Mouse (Mus musculus) liver, postnatal 0 days (tissue): ENCODE data around the gene Dlgap5. TPM values are rescaled to one million over a fixed set of nuclear protein-coding genes. Genes with fewer than 3 reads are reported as not detected.
A peak's percentile ranks its signal among the peaks of the same experiment; 100 is the strongest.

Experiments used
- ATAC-seq: fragments of 200-750 bp; cut with Nextera tagmentation; 2 replicates; pipeline ENCODE4 v1.8.0; 2017; ENCODE audit warnings: mild to moderate bottlenecking, moderate library complexity
- DNase-seq: peaks from one replicate; pipeline ENCODE4 v3.0.0-alpha.2; 2016
- H3K27ac ChIP-seq: fragments of 300-500 bp; sonication (generic); 2 replicates; pipeline ENCODE4 v1.5.1; 2014; ENCODE audit warnings: antibody characterized with exemption, moderate library complexity, mild to moderate bottlenecking, low read depth
- H3K27me3 ChIP-seq: fragments of 300-500 bp; sonication (generic); 2 replicates; pipeline ENCODE4 v1.6.1; 2014; ENCODE audit warnings: low read length, control low read depth, mixed read lengths; ENCODE audit not compliant: insufficient read depth
- H3K36me3 ChIP-seq: fragments of 300-500 bp; sonication (generic); replicated peaks from 2 replicates; pipeline ENCODE4 v1.6.1; 2014; ENCODE audit warnings: mild to moderate bottlenecking, control low read depth, low read length, moderate library complexity, mixed read lengths; ENCODE audit not compliant: insufficient read depth
- H3K4me1 ChIP-seq: fragments of 300-500 bp; sonication (generic); 2 replicates; pipeline ENCODE4 v1.6.1; 2014; ENCODE audit warnings: antibody characterized with exemption, mild to moderate bottlenecking, control low read depth; ENCODE audit not compliant: insufficient read depth
- H3K4me2 ChIP-seq: fragments of 300-500 bp; sonication (generic); 2 replicates; pipeline ENCODE4 v1.6.1; 2014; ENCODE audit warnings: low read depth, mild to moderate bottlenecking, low read length, moderate library complexity, mixed read lengths
- H3K4me3 ChIP-seq: fragments of 300-500 bp; sonication (generic); 2 replicates; pipeline ENCODE4 v1.5.1; 2014; ENCODE audit warnings: low read depth, low read length
- H3K9ac ChIP-seq: fragments of 300-500 bp; sonication (generic); replicated peaks from 2 replicates; pipeline ENCODE4 v1.6.1; 2014; ENCODE audit warnings: mild to moderate bottlenecking, moderate library complexity
- H3K9me3 ChIP-seq: fragments of 300-500 bp; sonication (generic); 2 replicates; pipeline ENCODE4 v1.6.1; 2016; ENCODE audit warnings: mild to moderate bottlenecking, control low read depth, low read length, mixed read lengths
- CTCF ChIP-seq: sonication (generic); IDR thresholded peaks from 2 replicates; pipeline ENCODE4 v1.5.1; 2016; ENCODE audit warnings: antibody characterized with exemption, low read depth
- EP300 ChIP-seq: IDR thresholded peaks from 2 replicates; pipeline ENCODE4 v1.6.1; 2016; ENCODE audit warnings: antibody characterized with exemption, low read depth, mild to moderate bottlenecking
- WGBS: fragments of 180-500 bp; shearing (Covaris S2); extraction: QIAGEN DNeasy Blood & Tissue Kit; methylation state at CpG from one replicate; pipeline ENCODE4 v1.1.7; 2014; ENCODE audit not compliant: insufficient replicate concordance; 5-methylcytosine and 5-hydroxymethylcytosine counted together
- polyA plus RNA-seq: library from polyadenylated mRNA; unstranded; fragments of >200 nt; fragmentation: Nextera tagmentation; extraction: Ambion mirVana; gene quantifications from 2 replicates; pipeline ENCODE4 v1.2.1, GENCODE M21; 2015

Gene Dlgap5
- polyA plus RNA-seq, 1 experiment from 2014 or later = 16.9 TPM

GRCm38 (mm10) chr14:47432987-47433386 is 14.8 kb upstream of the Dlgap5 start:
- Histone ChIP-seq H3K4me2 (no peak overlapping the region), H3K27me3 (no peaks in the 10 kb centered on the region), H3K9me3 (no peaks in the 10 kb centered on the region), H3K27ac (no peak overlapping the region), H3K9ac (no peak overlapping the region), H3K36me3 (no peaks in the 10 kb centered on the region), H3K4me1 (no peaks in the 10 kb centered on the region), H3K4me3 (no peak overlapping the region)
- no peak for ATAC-seq
- TF ChIP-seq EP300 (no peak), CTCF (peak; percentile 50)
- DNase-seq = no peak

DNA sequence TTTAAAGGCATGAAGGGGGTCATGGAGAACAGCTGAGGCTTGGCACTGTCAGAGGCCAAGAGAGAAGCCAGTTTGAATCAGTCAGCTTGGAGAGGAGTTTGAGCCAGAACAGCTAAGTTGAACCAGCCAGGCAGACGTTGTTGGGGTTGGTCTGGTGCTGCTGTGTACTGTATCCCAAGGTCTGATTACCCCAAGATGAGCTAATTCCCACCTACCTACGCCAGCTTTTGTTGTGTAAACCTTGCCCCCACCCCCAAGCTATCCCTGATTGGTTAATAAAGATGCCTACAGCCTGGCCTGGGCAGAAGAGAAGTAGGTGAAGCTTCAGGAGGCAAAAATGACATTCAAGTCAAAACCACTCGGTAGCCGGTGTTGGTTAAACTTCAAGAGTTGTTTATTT is 4.3 kb upstream of the Dlgap5 start:
- WGBS = 67% methylated on average over 4 of the region's 4 CpGs
- Histone ChIP-seq H3K4me1 (peaks cover 6% of the 10 kb centered on the region), H3K36me3 (no peaks in the 10 kb centered on the region), H3K4me3 (no peak overlapping the region), H3K9ac (no peak overlapping the region), H3K4me2 (no peak overlapping the region), H3K27me3 (no peaks in the 10 kb centered on the region), H3K27ac (no peak overlapping the region), H3K9me3 (no peaks in the 10 kb centered on the region)
- no peak for ATAC-seq
- DNase-seq = no peak
- TF ChIP-seq CTCF = no peak

DNA sequence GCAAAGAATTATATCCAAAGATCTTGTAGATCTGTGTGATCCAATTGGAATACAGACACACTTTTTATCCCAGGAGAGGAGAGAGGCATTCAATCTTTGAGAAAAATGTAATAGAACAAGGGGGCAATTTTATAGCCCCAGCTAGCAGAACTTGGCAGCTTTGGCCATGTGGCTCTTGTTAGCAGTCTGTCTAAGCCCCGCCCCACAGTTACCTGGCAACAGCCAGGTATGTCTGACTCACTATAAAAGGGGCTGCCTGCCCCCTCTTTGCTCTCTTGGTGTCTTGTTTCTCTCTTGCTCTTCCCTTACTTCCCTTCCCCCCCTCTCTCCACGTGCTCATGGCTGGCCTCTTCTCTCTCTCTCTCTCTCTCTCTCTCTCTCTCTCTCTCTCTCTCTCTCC is 3.4 kb upstream of the Dlgap5 start:
- no peaks in the 10 kb centered on the region for H3K9me3 ChIP-seq
- no peak for DNase-seq
- H3K4me2 ChIP-seq = no peak overlapping the region
- no peak overlapping the region for H3K4me3 ChIP-seq
- no peaks in the 10 kb centered on the region for H3K27me3 ChIP-seq
- H3K36me3 ChIP-seq = no peaks in the 10 kb centered on the region
- no peak for ATAC-seq
- TF ChIP-seq CTCF = no peak
- H3K27ac ChIP-seq = no peak overlapping the region
- no peak overlapping the region for H3K9ac ChIP-seq
- 56% methylated on average over 2 of the region's 2 CpGs for WGBS
- peaks cover 14% of the 10 kb centered on the region for H3K4me1 ChIP-seq

GRCm38 (mm10) chr14:47419723-47420276 is 1.6 kb upstream of the Dlgap5 start:
- peaks cover 14% of the 10 kb centered on the region for H3K4me1 ChIP-seq
- no peak overlapping the region for H3K4me2 ChIP-seq
- TF ChIP-seq CTCF (no peak), EP300 (no peak)
- H3K4me3 ChIP-seq = no peak overlapping the region
- no peak for DNase-seq
- no peak for ATAC-seq
- no peaks in the 10 kb centered on the region for H3K27me3 ChIP-seq
- no peak overlapping the region for H3K9ac ChIP-seq
- no peaks in the 10 kb centered on the region for H3K9me3 ChIP-seq
- 90% methylated on average over 24 of the region's 24 CpGs for WGBS
- peaks cover 17% of the 10 kb centered on the region for H3K36me3 ChIP-seq
- H3K27ac ChIP-seq = no peak overlapping the region

DNA sequence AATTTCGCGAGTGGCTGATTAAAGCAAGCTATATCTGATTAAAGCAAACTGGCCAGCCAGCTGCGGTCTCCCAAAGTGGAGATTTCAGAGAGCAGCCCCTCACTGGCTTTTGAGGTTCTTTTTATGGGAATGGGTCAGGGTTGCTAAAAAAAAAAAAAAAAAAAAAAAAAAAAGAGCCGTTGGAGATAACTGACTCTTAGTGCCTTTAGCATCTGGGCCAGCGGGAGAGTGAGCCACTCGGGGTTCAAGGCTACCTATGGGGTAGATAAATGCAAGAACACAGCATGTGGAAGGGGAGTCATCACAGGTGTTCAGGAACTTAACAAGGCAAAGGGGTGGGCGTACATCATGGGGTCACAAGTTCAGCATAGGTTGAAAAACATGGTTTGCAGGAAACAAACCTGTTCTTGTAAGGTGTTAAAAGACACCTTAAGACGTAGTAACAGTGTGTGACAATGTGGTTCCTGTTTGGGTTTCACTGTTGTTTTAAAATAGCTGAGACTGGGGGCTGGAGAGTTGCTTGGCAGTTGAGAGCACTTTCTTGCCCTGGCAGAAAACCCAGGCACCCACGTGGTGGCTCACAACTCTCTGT is 923 bp upstream of the Dlgap5 start:
- WGBS = 76% methylated on average over 9 of the region's 9 CpGs
- Histone ChIP-seq H3K4me2 (peak overlapping the region; percentile 75), H3K4me1 (peaks cover 14% of the 10 kb centered on the region), H3K27ac (peak overlapping the region; percentile 16; the same call in 1 of the 2 replicates), H3K27me3 (no peaks in the 10 kb centered on the region), H3K36me3 (peaks cover 23% of the 10 kb centered on the region), H3K9ac (no peak overlapping the region; the same call in 1 of the 2 replicates), H3K4me3 (no peak overlapping the region), H3K9me3 (no peaks in the 10 kb centered on the region)
- DNase-seq (no peak), ATAC-seq (no peak)
- TF ChIP-seq EP300 (no peak), CTCF (no peak)

- Histone ChIP-seq H3K9ac (peak overlapping the region; percentile 85), H3K36me3 (peaks cover 28% of the 10 kb centered on the region), H3K4me2 (peak overlapping the region; percentile 75), H3K9me3 (no peaks in the 10 kb centered on the region), H3K27me3 (no peaks in the 10 kb centered on the region), H3K4me1 (peaks cover 14% of the 10 kb centered on the region), H3K4me3 (peak overlapping the region; percentile 88), H3K27ac (peak overlapping the region; percentile 16)
- WGBS = 38% methylated on average over 5 of the region's 5 CpGs
- DNase-seq (no peak), ATAC-seq (0 out of 2 replicates have a peak, but pooled peaks have one; percentile 14)
- TF ChIP-seq EP300 (no peak), CTCF (no peak)
Measured at GRCm38 (mm10) chr14:47418666-47418991, 422 bp upstream of the Dlgap5 start.
